Mouse (Mus musculus): ENCODE results near the gene Ganc. TPM values are rescaled to one million over a fixed set of nuclear protein-coding genes. Genes with fewer than 3 reads are reported as not detected.

The Ganc gene
- polyA plus RNA-seq, 1 experiment from 2014 or later, result 7.2 TPM

DNA sequence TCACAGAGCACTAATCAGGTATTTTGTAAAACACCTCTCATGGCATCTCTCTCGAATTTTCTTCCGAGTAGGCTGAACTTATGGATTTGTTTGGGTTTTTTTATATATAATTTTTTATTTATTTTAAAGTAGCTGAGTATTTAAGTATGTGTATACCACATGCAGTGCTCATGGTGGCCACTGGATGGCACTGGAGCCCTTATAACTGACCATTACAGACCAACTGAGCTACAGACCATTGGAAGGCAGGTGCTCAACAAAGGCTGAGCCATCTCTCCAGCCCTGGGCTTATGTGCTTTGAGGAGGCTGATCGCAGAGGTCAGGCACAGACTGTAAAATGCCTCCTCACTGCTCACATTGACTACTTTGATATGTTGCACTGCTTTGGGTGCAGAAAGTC lies 74.9 kb downstream of the Ganc start:
- 28% methylated on average over 3 of the region's 3 CpGs for whole genome bisulfite sequencing (ENCODE audit: insufficient replicate concordance)
- no peak overlapping the region for H3K4me3 ChIP-seq (ENCODE audit: low read depth, low read length)
- H3K4me2 ChIP-seq (ENCODE audit: low read depth, low read length), result no peak overlapping the region
- H3K27ac ChIP-seq (ENCODE audit: low read length), result no peak overlapping the region
- H3K27me3 ChIP-seq (ENCODE audit: control insufficient read depth, insufficient read depth, low read depth, low read length), result no peaks in the 10 kb centered on the region
- no peaks in the 10 kb centered on the region for H3K9me3 ChIP-seq (replicated peaks; ENCODE audit: control insufficient read depth, low read length)
- ATAC-seq (ENCODE audit: low read depth), result peak; percentile 45; the same call in 1 of the 2 replicates
- no peak overlapping the region for H3K9ac ChIP-seq (ENCODE audit: low read depth, low read length)
- H3K36me3 ChIP-seq (ENCODE audit: control insufficient read depth, insufficient read depth), result no peaks in the 10 kb centered on the region
- H3K4me1 ChIP-seq (ENCODE audit: control insufficient read depth, low read depth, low read length), result no peaks in the 10 kb centered on the region

DNA sequence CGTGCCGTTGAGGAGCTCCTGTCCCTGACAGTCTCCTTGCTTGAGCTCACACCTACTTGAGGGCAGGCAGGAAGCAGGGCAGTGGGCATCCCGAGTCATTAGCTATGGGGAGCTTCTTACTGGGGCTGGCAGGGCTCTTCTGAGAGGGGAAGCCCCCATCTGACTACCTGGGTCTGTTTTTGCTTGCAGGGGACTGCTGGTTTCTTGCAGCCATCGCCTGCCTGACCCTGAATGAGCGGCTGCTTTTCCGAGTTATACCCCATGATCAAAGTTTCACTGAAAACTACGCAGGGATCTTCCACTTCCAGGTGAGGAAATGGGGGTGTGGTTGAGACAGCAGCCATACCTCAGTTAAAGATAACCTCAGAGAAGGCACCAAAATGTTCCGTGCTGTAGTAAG lies 78.2 kb downstream of the Ganc start:
- Histone ChIP-seq H3K9ac (ENCODE audit: low read depth, low read length) (no peak overlapping the region), H3K4me2 (ENCODE audit: low read depth, low read length) (no peak overlapping the region), H3K9me3 (replicated peaks; ENCODE audit: control insufficient read depth, low read length) (no peaks in the 10 kb centered on the region), H3K27ac (ENCODE audit: low read length) (no peak overlapping the region), H3K4me3 (ENCODE audit: low read depth, low read length) (no peak overlapping the region), H3K4me1 (ENCODE audit: control insufficient read depth, low read depth, low read length) (no peaks in the 10 kb centered on the region), H3K36me3 (ENCODE audit: control insufficient read depth, insufficient read depth) (no peaks in the 10 kb centered on the region), H3K27me3 (ENCODE audit: control insufficient read depth, insufficient read depth, low read depth, low read length) (no peaks in the 10 kb centered on the region)
- no peak for ATAC-seq (ENCODE audit: low read depth)
- 36% methylated on average over 8 of the region's 8 CpGs for WGBS (ENCODE audit: insufficient replicate concordance)

DNA sequence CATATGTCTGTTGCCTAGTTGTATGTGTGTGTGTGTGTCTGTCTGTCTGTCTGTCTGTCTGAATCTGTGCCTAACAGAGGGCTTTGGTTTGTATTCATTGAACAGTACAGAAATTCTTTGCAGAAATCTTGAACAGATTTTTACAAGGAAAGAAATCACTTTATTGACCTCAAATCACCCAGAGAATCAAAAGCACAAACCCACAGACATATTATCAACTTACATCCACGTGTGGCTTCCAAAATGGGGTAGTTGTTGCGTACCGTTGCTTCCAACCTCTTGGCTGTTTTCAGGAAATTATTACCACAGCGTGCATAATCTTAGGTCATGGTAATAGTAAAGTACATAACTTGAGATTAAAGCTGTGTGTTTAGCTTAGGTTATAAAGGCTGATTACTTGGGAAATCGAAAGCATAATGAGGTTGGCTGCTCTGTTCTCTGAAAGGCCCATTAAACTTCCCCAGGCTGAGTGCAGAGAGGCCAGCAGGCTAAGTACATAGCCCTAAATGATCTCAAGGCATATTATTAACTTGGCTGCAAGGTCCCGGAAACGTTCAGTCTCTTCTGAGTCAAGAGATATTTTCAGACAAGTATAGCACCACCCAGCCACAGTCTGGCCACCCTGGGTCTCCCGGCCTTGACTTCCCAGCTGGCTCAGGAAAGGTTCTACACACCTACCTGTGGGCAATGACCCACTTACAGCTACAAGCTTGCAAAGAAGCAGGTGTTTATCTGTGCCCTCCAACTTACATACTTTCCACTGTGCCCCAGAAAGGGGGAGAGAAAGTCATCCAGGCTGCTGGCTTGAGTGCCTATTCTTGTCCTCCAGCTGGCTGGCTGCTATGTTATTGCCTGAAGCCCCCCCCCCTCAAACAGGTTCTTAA lies 79.1 kb downstream of the Ganc start:
- H3K4me1 ChIP-seq (ENCODE audit: control insufficient read depth, low read depth, low read length), result no peaks in the 10 kb centered on the region
- H3K9ac ChIP-seq (ENCODE audit: low read depth, low read length), result no peak overlapping the region
- H3K4me2 ChIP-seq (ENCODE audit: low read depth, low read length), result no peak overlapping the region
- H3K9me3 ChIP-seq (replicated peaks; ENCODE audit: control insufficient read depth, low read length), result no peaks in the 10 kb centered on the region
- ATAC-seq (ENCODE audit: low read depth), result no peak
- no peaks in the 10 kb centered on the region for H3K36me3 ChIP-seq (ENCODE audit: control insufficient read depth, insufficient read depth)
- H3K4me3 ChIP-seq (ENCODE audit: low read depth, low read length), result no peak overlapping the region
- H3K27ac ChIP-seq (ENCODE audit: low read length), result no peak overlapping the region
- no peaks in the 10 kb centered on the region for H3K27me3 ChIP-seq (ENCODE audit: control insufficient read depth, insufficient read depth, low read depth, low read length)
- 42% methylated on average over 8 of the region's 8 CpGs for WGBS (ENCODE audit: insufficient replicate concordance)

GRCm38 (mm10) chr2:120484241-120484640 lies 80.5 kb downstream of the Ganc start:
- H3K27me3 ChIP-seq (ENCODE audit: control insufficient read depth, insufficient read depth, low read depth, low read length), result no peaks in the 10 kb centered on the region
- 70% methylated on average over 3 of the region's 3 CpGs for WGBS (ENCODE audit: insufficient replicate concordance)
- H3K27ac ChIP-seq (ENCODE audit: low read length), result no peak overlapping the region
- H3K9me3 ChIP-seq (replicated peaks; ENCODE audit: control insufficient read depth, low read length), result no peaks in the 10 kb centered on the region
- no peaks in the 10 kb centered on the region for H3K36me3 ChIP-seq (ENCODE audit: control insufficient read depth, insufficient read depth)
- H3K4me1 ChIP-seq (ENCODE audit: control insufficient read depth, low read depth, low read length), result no peaks in the 10 kb centered on the region
- ATAC-seq (ENCODE audit: low read depth), result no peak
- no peak overlapping the region for H3K4me3 ChIP-seq (ENCODE audit: low read depth, low read length)
- no peak overlapping the region for H3K4me2 ChIP-seq (ENCODE audit: low read depth, low read length)
- H3K9ac ChIP-seq (ENCODE audit: low read depth, low read length), result no peak overlapping the region

GRCm38 (mm10) chr2:120493254-120493653 lies 89.6 kb downstream of the Ganc start:
- H3K36me3 ChIP-seq (ENCODE audit: control insufficient read depth, insufficient read depth), result no peaks in the 10 kb centered on the region
- no peaks in the 10 kb centered on the region for H3K9me3 ChIP-seq (replicated peaks; ENCODE audit: control insufficient read depth, low read length)
- H3K27ac ChIP-seq (ENCODE audit: low read length), result no peak overlapping the region
- H3K4me3 ChIP-seq (ENCODE audit: low read depth, low read length), result no peak overlapping the region
- H3K4me1 ChIP-seq (ENCODE audit: control insufficient read depth, low read depth, low read length), result no peaks in the 10 kb centered on the region
- no peak overlapping the region for H3K9ac ChIP-seq (ENCODE audit: low read depth, low read length)
- H3K27me3 ChIP-seq (ENCODE audit: control insufficient read depth, insufficient read depth, low read depth, low read length), result no peaks in the 10 kb centered on the region
- no peak overlapping the region for H3K4me2 ChIP-seq (ENCODE audit: low read depth, low read length)
- 49% methylated on average over 4 of the region's 4 CpGs for WGBS (ENCODE audit: insufficient replicate concordance)
- ATAC-seq (ENCODE audit: low read depth), result no peak

DNA sequence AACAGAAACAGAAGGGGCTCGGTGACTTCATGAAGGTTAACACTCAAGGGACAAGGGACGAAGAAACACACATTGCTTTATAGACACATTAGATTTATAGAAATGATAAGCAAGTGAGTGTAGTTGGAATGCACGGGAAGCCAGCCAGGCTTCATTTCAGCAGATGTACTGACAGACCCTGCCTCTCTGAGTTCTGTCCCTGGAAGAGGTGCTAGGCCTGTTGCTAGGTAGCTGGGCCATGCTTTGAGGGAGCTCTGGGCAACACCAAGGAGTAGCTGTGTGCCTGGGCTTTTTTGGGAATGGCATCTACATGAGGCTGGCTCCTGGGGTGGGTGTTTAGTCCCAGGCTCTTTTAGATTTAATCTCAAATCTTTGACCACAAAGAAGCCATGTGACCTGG lies 92.8 kb downstream of the Ganc start:
- Histone ChIP-seq H3K9ac (ENCODE audit: low read depth, low read length) (no peak overlapping the region), H3K4me2 (ENCODE audit: low read depth, low read length) (no peak overlapping the region), H3K4me3 (ENCODE audit: low read depth, low read length) (no peak overlapping the region), H3K27ac (ENCODE audit: low read length) (no peak overlapping the region), H3K27me3 (ENCODE audit: control insufficient read depth, insufficient read depth, low read depth, low read length) (no peaks in the 10 kb centered on the region), H3K9me3 (replicated peaks; ENCODE audit: control insufficient read depth, low read length) (no peaks in the 10 kb centered on the region), H3K36me3 (ENCODE audit: control insufficient read depth, insufficient read depth) (no peaks in the 10 kb centered on the region), H3K4me1 (ENCODE audit: control insufficient read depth, low read depth, low read length) (peaks cover 6% of the 10 kb centered on the region; the same call in 1 of the 2 replicates)
- 52% methylated on average over 3 of the region's 3 CpGs for WGBS (ENCODE audit: insufficient replicate concordance)
- no peak for ATAC-seq (ENCODE audit: low read depth)

DNA sequence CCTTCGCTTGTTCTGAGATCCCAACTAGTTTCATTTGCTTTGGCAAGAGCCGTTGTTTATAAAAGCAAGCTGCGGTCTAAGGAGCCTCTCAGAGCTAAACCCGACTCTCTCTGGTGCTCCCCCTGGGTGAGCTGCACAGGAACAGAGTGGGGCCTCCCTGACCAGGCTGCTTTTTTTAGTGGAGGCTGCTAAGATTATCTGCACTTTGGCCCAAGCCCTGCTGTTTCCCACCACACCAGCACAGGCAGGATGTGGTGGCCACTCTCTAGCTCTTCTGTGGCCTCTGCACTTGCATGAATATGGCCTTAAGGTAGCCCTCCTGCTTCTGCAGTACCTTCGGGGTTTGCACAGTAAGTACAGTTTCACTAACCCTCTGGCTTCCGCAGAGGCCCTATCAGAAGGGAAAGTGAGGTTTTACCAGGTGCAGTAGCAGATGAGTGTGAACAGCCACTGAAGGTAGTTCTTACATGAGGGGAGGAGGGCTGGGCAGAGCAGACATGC lies 96.3 kb downstream of the Ganc start:
- Histone ChIP-seq H3K4me1 (ENCODE audit: control insufficient read depth, low read depth, low read length) (peaks cover 6% of the 10 kb centered on the region; the same call in 1 of the 2 replicates), H3K4me3 (ENCODE audit: low read depth, low read length) (no peak overlapping the region), H3K9me3 (replicated peaks; ENCODE audit: control insufficient read depth, low read length) (no peaks in the 10 kb centered on the region), H3K9ac (ENCODE audit: low read depth, low read length) (no peak overlapping the region), H3K27me3 (ENCODE audit: control insufficient read depth, insufficient read depth, low read depth, low read length) (no peaks in the 10 kb centered on the region), H3K36me3 (ENCODE audit: control insufficient read depth, insufficient read depth) (no peaks in the 10 kb centered on the region), H3K4me2 (ENCODE audit: low read depth, low read length) (no peak overlapping the region), H3K27ac (ENCODE audit: low read length) (no peak overlapping the region)
- peak; percentile 41; the same call in 1 of the 2 replicates for ATAC-seq (ENCODE audit: low read depth)
- 8% methylated on average over 6 of the region's 6 CpGs for WGBS (ENCODE audit: insufficient replicate concordance)

DNA sequence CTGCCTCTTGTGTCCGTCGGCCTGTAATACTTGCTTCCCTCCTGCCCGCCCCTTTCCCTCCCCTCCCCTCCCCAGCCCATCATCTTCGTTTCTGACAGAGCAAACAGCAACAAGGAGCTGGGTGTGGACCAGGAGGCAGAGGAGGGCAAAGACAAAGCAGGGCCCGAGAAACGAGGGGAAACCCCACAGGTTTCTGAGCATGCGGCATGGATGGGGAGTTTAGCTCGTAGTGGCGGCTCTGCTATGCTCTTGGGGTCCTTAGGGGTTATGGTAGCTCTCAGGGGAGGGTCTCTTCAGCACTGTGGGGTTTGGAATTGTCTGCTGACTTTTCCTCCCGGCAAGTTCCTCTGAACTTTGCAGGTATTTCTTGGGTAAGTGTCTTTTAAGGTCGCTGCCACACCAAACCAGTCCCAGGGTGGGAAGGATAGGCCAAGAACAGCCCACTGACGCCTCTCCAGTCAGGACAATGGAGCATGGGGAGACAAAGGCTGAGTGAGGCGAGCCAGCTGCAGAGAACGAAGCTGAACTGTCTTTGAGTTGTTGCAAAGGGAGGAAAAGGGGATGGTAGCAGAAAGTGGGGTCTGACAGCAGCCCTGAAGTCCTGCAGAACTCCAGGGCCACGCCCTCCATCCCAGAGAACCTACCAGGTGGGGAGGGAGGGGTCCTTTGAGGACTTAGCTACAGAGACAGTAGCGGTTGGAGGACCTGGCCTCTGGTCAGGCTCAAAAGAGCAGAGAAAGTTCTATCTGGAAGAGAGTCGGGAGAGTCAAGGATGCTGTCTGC lies 97.6 kb downstream of the Ganc start:
- Histone ChIP-seq H3K27me3 (ENCODE audit: control insufficient read depth, insufficient read depth, low read depth, low read length) (no peaks in the 10 kb centered on the region), H3K4me2 (ENCODE audit: low read depth, low read length) (no peak overlapping the region), H3K4me3 (ENCODE audit: low read depth, low read length) (no peak overlapping the region), H3K27ac (ENCODE audit: low read length) (no peak overlapping the region), H3K4me1 (ENCODE audit: control insufficient read depth, low read depth, low read length) (peaks cover 6% of the 10 kb centered on the region; the same call in 1 of the 2 replicates), H3K36me3 (ENCODE audit: control insufficient read depth, insufficient read depth) (no peaks in the 10 kb centered on the region), H3K9me3 (replicated peaks; ENCODE audit: control insufficient read depth, low read length) (no peaks in the 10 kb centered on the region), H3K9ac (ENCODE audit: low read depth, low read length) (no peak overlapping the region)
- ATAC-seq (ENCODE audit: low read depth), result no peak
- WGBS (ENCODE audit: insufficient replicate concordance), result 42% methylated on average over 16 of the region's 17 CpGs
